Mouse (Mus musculus): ENCODE results near the gene Cops9.

GRCm38 (mm10) chr1:92632196-92632595 lies 9.6 kb downstream of the Cops9 start:
- TF ChIP-seq CTCF (IDR thresholded peaks at IDR 0.05; ENCODE audit: extremely low read depth, insufficient read depth, insufficient read length, insufficient replicate concordance) (no peak), POLR2A (IDR thresholded peaks at IDR 0.05; ENCODE audit: low read depth, low read length) (no peak)
